Mouse (Mus musculus) cerebellum, adult 2 months (tissue): Measurements from ENCODE around the gene Cib2.

ENCODE experiments used
- CTCF ChIP-seq: fragments of 200-500 bp; IDR thresholded peaks from 2 replicates; pipeline ENCODE4 v1.5.1; 2011; ENCODE audit warnings: low read depth, mild to moderate bottlenecking, control low read depth, low read length, moderate library complexity, borderline replicate concordance; ENCODE audit not compliant: insufficient read depth
- POLR2A ChIP-seq: fragments of 200-500 bp; IDR thresholded peaks from 2 replicates; pipeline ENCODE4 v1.6.1; 2011; ENCODE audit warnings: low read length, control low read depth, borderline replicate concordance; ENCODE audit not compliant: insufficient read depth

GRCm38 (mm10) chr9:54538684-54539083 lies 21.3 kb downstream of the Cib2 start, which contains the start of gene Sh2d7:
- TF ChIP-seq CTCF (no peak), POLR2A (no peak)
